Mouse (Mus musculus) embryonic facial prominence, embryonic 11.5 days (tissue): ENCODE measurements around the gene Hmcn2. TPM values are rescaled to one million over a fixed set of nuclear protein-coding genes. Genes with fewer than 3 reads are reported as not detected.

ENCODE experiments used
- ATAC-seq: fragments of 200-750 bp; cut with Nextera tagmentation; replicated peaks from 2 replicates; pipeline ENCODE4 v1.8.0; 2017; ENCODE audit warnings: low read depth; ENCODE audit not compliant: insufficient number of reproducible peaks, low FRiP score, low TSS enrichment
- DNase-seq: peaks from one replicate; pipeline ENCODE4 v3.0.0-alpha.2; 2015; ENCODE audit warnings: low spot score
- H3K27ac ChIP-seq: fragments of 300-500 bp; sonication (generic); replicated peaks from 2 replicates; pipeline ENCODE4 v1.5.1; 2014; ENCODE audit warnings: mild to moderate bottlenecking, low read depth, low read length, control low read depth
- H3K27me3 ChIP-seq: fragments of 300-500 bp; sonication (generic); 2 replicates; pipeline ENCODE4 v1.6.1; 2014; ENCODE audit warnings: mild to moderate bottlenecking, low read length, moderate library complexity, mixed read lengths; ENCODE audit not compliant: control insufficient read depth, insufficient read depth
- H3K36me3 ChIP-seq: fragments of 300-500 bp; sonication (generic); replicated peaks from 2 replicates; pipeline ENCODE4 v1.6.1; 2014; ENCODE audit warnings: low read depth, mild to moderate bottlenecking, low read length, moderate library complexity, mixed read lengths; ENCODE audit not compliant: control insufficient read depth, insufficient read depth
- H3K4me1 ChIP-seq: fragments of 300-500 bp; sonication (generic); 2 replicates; pipeline ENCODE4 v1.6.1; 2014; ENCODE audit warnings: low read length, mixed read lengths; ENCODE audit not compliant: control insufficient read depth, insufficient read depth
- H3K4me2 ChIP-seq: fragments of 300-500 bp; sonication (generic); 2 replicates; pipeline ENCODE4 v1.6.1; 2014; ENCODE audit warnings: low read depth, mild to moderate bottlenecking, control low read depth, low read length, moderate library complexity
- H3K4me3 ChIP-seq: fragments of 300-500 bp; sonication (generic); 2 replicates; pipeline ENCODE4 v1.5.1; 2014; ENCODE audit warnings: low read depth, low read length, control low read depth
- H3K9ac ChIP-seq: fragments of 300-500 bp; sonication (generic); replicated peaks from 2 replicates; pipeline ENCODE4 v1.6.1; 2014; ENCODE audit warnings: mild to moderate bottlenecking, control low read depth, low read length
- H3K9me3 ChIP-seq: fragments of 300-500 bp; sonication (generic); replicated peaks from 2 replicates; pipeline ENCODE4 v1.6.1; 2016; ENCODE audit warnings: mild to moderate bottlenecking, low read length, inconsistent platforms, mixed read lengths; ENCODE audit not compliant: control insufficient read depth
- WGBS: fragments of 180-500 bp; shearing (Covaris S2); extraction: QIAGEN DNeasy Blood & Tissue Kit; methylation state at CpG from one replicate; pipeline ENCODE4 v1.1.7; 2014; 5-methylcytosine and 5-hydroxymethylcytosine counted together
- polyA plus RNA-seq: library from polyadenylated mRNA; unstranded; fragments of >200 nt; fragmentation: Nextera tagmentation; extraction: Ambion mirVana; gene quantifications from 2 replicates; pipeline ENCODE4 v1.2.1, GENCODE M21; 2014

Hmcn2 gene
- polyA plus RNA-seq, 1 experiment from 2014 or later = 0.10 TPM

DNA sequence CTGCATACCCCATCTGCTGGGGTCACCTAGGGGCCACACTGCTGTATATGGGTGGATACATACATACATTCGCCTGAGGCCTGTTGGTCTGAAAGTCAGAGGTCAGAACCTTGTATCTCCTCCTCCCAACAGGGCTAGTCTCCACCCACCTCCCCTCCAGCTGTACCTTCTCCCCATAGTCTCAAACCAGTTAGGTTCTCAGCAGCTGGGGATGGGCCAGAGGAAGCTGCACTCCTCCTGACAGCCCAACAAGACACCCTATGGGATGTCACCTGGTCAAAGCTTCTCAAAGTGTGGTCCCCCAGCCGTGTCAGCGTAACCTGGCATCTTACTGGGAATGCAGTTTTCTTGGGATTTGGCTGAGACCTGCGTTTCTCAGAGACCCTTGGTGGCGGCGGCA lies 17.8 kb upstream of the Hmcn2 start:
- no peak for ATAC-seq

DNA sequence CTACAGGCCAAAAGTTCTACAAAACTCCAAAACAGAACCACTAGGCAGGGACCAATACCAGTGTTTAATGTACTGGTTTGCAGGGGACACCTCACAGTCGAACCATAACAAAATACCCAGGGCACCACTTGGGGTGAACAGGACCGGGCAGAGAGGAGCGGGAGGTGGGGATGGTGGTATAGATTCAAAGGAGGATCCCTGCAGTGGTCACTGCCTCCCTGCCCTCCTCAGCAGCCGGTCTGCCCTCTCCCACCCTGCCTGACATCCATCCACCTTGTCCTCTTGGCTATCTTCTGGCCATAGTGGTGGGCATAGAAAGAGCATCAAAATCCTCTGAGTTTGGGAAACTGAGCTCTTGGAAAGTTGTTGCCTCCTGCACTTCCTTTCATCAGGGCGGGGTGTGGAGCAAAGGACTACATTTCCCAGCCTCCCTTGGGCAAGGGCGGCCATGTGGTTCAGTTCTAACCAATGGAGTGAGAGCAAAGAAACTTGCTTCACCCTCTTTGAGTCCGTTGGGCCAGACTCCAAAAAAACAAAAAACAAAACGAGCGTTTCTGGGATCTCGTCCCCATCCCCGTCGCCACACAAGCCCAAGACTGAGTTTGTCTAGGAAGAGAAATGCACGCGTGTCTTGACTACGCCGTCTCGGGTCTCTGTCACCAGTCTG lies 16.5 kb upstream of the Hmcn2 start:
- DNase-seq (peak; percentile 81), ATAC-seq (peak; percentile 88)
- Histone ChIP-seq H3K36me3 (no peaks in the 10 kb centered on the region; the same call in 1 of the 2 replicates), H3K4me2 (peak overlapping the region; percentile 35), H3K27ac (no peak overlapping the region), H3K9me3 (no peaks in the 10 kb centered on the region), H3K4me1 (no peaks in the 10 kb centered on the region), H3K27me3 (no peaks in the 10 kb centered on the region), H3K9ac (peak overlapping the region; percentile 30), H3K4me3 (peak overlapping the region; percentile 37)
- under 1% methylated on average over 17 of the region's 17 CpGs for WGBS

More for the DNA sequence above, 17.8 kb upstream of the Hmcn2 start:
- no peaks in the 10 kb centered on the region for H3K4me1 ChIP-seq
- no peak overlapping the region for H3K9ac ChIP-seq
- no peaks in the 10 kb centered on the region for H3K9me3 ChIP-seq
- DNase-seq = no peak
- H3K36me3 ChIP-seq = no peaks in the 10 kb centered on the region; the same call in 1 of the 2 replicates
- no peak overlapping the region for H3K27ac ChIP-seq
- H3K27me3 ChIP-seq = no peaks in the 10 kb centered on the region
- H3K4me2 ChIP-seq = no peak overlapping the region
- no peak overlapping the region for H3K4me3 ChIP-seq
- 85% methylated on average over 6 of the region's 6 CpGs for WGBS

DNA sequence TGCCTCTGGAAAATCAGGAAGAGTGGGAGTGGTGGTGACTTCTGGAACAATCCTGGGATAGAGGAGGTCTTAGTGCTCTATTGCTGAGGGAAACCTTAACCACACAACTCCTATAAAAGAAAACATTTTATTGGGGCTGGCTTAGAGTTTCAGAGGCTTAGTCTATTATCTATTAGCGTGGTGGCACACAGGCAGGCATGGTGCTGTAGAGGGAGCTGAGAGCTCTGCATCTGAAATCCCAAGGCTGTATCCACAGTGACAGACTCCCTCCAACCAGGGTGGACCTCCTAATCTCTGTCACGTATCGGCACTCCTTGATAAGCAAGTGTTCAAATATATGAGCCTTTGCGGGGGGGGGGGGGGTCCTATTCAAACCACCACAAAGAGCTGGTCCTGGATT lies 15.4 kb upstream of the Hmcn2 start:
- no peak overlapping the region; the same call in 1 of the 2 replicates for H3K4me3 ChIP-seq
- WGBS = 47% methylated on average over 4 of the region's 4 CpGs
- no peaks in the 10 kb centered on the region for H3K9me3 ChIP-seq
- no peak for ATAC-seq
- no peak overlapping the region for H3K4me2 ChIP-seq
- no peaks in the 10 kb centered on the region for H3K36me3 ChIP-seq
- no peak overlapping the region for H3K9ac ChIP-seq
- no peaks in the 10 kb centered on the region for H3K27me3 ChIP-seq
- no peak overlapping the region for H3K27ac ChIP-seq
- DNase-seq = peak; percentile 7
- H3K4me1 ChIP-seq = no peaks in the 10 kb centered on the region

DNA sequence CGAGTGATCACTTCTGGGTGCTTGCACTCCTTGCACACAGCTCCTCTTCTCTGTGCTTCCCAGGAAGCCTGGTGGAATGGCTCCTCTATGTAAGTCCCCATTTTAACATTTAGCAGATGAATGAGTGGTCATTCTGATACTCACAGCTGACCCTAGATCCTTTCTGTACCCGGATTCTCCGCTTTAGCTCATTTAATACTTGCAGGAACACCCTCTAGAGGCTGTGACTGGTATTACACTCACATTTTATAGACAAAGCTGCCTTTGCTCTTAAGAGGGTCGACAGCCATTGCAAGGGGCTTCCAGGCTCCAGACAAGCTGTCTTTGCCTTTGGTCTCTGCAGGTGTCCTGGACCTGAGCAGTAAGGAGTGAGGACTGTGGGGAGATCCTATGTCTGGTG lies 14.9 kb upstream of the Hmcn2 start:
- ATAC-seq (no peak), DNase-seq (peak; percentile 88)
- H3K36me3 ChIP-seq = no peaks in the 10 kb centered on the region
- no peak overlapping the region for H3K27ac ChIP-seq
- no peak overlapping the region for H3K9ac ChIP-seq
- H3K4me2 ChIP-seq = no peak overlapping the region
- no peaks in the 10 kb centered on the region for H3K4me1 ChIP-seq
- WGBS = 23% methylated on average over 4 of the region's 4 CpGs
- no peaks in the 10 kb centered on the region for H3K27me3 ChIP-seq
- no peaks in the 10 kb centered on the region for H3K9me3 ChIP-seq
- H3K4me3 ChIP-seq = no peak overlapping the region

DNA sequence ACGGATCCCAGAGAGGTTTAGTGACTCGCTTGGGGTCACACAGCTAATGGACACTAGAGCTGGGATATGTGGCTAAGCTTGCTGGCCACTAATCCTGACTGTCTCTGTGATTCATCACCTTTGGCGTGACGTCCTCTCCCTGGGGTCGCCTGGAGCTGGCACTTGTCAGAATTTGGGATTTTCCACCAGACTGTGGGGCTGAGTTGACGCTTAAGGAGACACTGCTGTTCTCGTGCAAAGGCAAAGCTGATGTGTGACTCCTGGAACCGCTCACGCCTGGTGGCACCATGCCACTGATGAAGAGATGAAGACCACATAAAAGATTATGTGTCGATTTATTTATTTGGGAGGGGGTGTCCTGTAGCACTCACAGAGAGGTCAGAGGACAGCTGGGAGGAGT lies 14.2 kb upstream of the Hmcn2 start:
- Histone ChIP-seq H3K4me2 (no peak overlapping the region), H3K4me3 (no peak overlapping the region), H3K27me3 (no peaks in the 10 kb centered on the region), H3K27ac (no peak overlapping the region), H3K36me3 (no peaks in the 10 kb centered on the region), H3K9ac (no peak overlapping the region), H3K9me3 (no peaks in the 10 kb centered on the region), H3K4me1 (no peaks in the 10 kb centered on the region)
- WGBS = 79% methylated on average over 10 of the region's 10 CpGs
- DNase-seq (no peak), ATAC-seq (no peak)

DNA sequence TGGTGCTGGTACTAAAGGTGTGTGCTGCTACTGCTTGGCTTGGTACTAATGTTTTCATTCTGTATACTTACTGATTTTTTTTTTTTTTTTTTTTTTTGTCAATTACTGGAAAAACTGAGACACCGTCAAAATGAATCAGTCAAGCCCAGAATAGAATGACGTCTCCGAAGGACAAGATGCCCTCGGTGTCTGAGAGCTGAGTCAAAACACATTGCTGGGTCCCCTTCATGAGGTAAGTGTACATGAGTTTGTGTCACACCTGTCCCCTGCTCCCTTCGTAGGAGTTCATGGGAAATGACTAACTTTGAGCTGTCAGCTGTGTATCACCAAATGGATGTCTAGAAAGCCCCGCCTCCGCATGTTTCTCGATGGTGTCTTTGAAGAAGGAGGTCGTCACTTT lies 11.0 kb upstream of the Hmcn2 start:
- 83% methylated on average over 9 of the region's 9 CpGs for WGBS
- no peak overlapping the region for H3K27ac ChIP-seq
- ATAC-seq (no peak), DNase-seq (no peak)
- H3K4me1 ChIP-seq = no peaks in the 10 kb centered on the region
- no peaks in the 10 kb centered on the region for H3K27me3 ChIP-seq
- H3K4me3 ChIP-seq = no peak overlapping the region
- no peaks in the 10 kb centered on the region for H3K9me3 ChIP-seq
- H3K4me2 ChIP-seq = no peak overlapping the region
- H3K36me3 ChIP-seq = no peaks in the 10 kb centered on the region
- no peak overlapping the region for H3K9ac ChIP-seq

DNA sequence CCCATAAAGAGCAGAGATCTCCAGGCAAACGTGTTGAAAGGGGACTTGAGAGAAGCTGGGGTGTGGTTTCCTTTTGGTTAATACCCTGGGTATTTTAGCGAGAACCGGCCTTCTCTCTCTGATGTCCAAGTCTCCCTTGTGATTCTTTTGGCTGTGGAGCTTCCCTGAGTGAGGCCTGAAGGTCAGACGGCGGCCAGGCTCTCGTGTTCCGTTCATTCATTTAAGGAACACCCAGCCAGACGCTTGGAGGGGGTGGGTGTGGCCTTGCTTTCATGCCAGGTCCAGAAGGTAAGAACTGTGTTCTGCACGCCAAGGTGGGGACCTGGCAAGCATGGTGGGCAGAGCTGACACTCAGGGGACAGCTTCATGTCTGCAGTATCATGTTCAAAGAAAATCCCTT lies 10.0 kb upstream of the Hmcn2 start:
- H3K4me3 ChIP-seq = no peak overlapping the region
- H3K27ac ChIP-seq = no peak overlapping the region
- ATAC-seq (no peak), DNase-seq (no peak)
- 84% methylated on average over 9 of the region's 9 CpGs for WGBS
- no peak overlapping the region for H3K4me2 ChIP-seq
- no peaks in the 10 kb centered on the region for H3K4me1 ChIP-seq
- no peaks in the 10 kb centered on the region for H3K36me3 ChIP-seq
- H3K9me3 ChIP-seq = no peaks in the 10 kb centered on the region
- no peak overlapping the region for H3K9ac ChIP-seq
- no peaks in the 10 kb centered on the region for H3K27me3 ChIP-seq

DNA sequence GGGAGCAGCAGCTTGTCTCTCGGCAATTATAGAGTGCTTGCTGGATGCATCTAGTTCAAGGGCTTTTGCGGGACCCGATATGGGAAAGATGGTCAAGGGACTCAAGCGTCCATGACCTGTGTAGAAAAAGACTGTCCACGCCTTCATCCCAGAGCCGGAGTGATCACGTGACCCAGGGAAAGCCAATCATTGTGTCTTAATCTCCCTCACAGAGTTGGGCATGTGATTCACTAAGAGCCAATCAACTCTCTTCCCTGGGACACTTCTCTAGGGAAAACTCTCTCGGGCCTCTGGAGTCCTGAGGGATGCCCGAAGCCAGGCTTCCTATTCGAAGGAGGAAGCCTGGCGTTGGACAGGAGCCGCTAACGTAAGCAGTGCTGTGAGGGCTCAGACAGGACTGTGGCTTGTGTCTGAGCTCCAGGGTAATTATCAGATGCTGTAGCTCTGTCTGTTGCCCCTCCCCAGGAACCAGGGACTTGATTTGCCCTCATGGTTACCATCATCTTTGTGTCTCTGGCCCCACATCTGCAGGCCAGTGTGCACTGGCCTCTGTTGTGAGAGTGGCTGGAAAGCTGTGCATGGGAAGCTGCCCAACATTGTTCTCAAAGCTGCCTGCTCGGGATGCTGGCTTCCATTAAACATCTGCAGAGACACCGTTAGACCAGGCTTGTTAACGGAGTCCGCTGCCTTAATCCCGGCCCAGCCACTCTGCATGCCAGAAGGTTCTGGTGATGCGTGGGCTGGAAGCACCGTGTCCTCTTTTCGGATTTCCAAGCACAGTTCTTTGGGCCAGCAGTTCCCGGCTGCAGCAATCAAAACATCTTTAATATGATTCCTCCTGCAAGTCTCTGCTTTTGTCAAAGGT lies 9.2 kb upstream of the Hmcn2 start:
- Histone ChIP-seq H3K4me3 (no peak overlapping the region), H3K9me3 (no peaks in the 10 kb centered on the region), H3K4me1 (no peaks in the 10 kb centered on the region), H3K9ac (no peak overlapping the region), H3K4me2 (no peak overlapping the region), H3K36me3 (no peaks in the 10 kb centered on the region), H3K27me3 (no peaks in the 10 kb centered on the region), H3K27ac (no peak overlapping the region)
- ATAC-seq = no peak
- WGBS = 74% methylated on average over 22 of the region's 22 CpGs
- no peak for DNase-seq
